Mouse (Mus musculus) frontal cortex, postnatal 36 days (tissue): ENCODE data around the gene Hoxa7.

Source experiments
- DNase-seq, 2 experiments: peaks; one replicate each; pipeline ENCODE4 v3.0.0; 2022; ENCODE audit warnings: low spot score in 2 of 2

Hoxa7 gene

GRCm38 (mm10) chr6:52239625-52240388 is 18.2 kb upstream of the Hoxa7 start:
- no peak for DNase-seq

GRCm38 (mm10) chr6:52238976-52239375 is 17.3 kb upstream of the Hoxa7 start:
- no peak for DNase-seq

- DNase-seq, result no peak
Measured at GRCm38 (mm10) chr6:52238155-52238545, 16.5 kb upstream of the Hoxa7 start.

GRCm38 (mm10) chr6:52237346-52238154 is 15.9 kb upstream of the Hoxa7 start:
- DNase-seq, result no peak

- no peak for DNase-seq
Measured at GRCm38 (mm10) chr6:52236806-52237205, 15.2 kb upstream of the Hoxa7 start.

GRCm38 (mm10) chr6:52235866-52236265 is 14.2 kb upstream of the Hoxa7 start:
- no peak for DNase-seq

GRCm38 (mm10) chr6:52235267-52235666 is 13.6 kb upstream of the Hoxa7 start:
- DNase-seq, result no peak

GRCm38 (mm10) chr6:52234428-52235140 is 12.9 kb upstream of the Hoxa7 start:
- no peak for DNase-seq

GRCm38 (mm10) chr6:52233546-52234427 is 12.1 kb upstream of the Hoxa7 start:
- no peak for DNase-seq

GRCm38 (mm10) chr6:52232984-52233545 is 11.4 kb upstream of the Hoxa7 start:
- no peak for DNase-seq

GRCm38 (mm10) chr6:52232568-52232965 is 10.9 kb upstream of the Hoxa7 start:
- DNase-seq, result no peak

- DNase-seq, result no peak
Measured at GRCm38 (mm10) chr6:52231885-52232567, 10.4 kb upstream of the Hoxa7 start.

GRCm38 (mm10) chr6:52230516-52231165 is 9.0 kb upstream of the Hoxa7 start, which contains the start of gene Hoxa9:
Gene Hoxa9 (minus strand): TSS chr6:52231089.
- DNase-seq, result no peak

- DNase-seq, result no peak
Measured at GRCm38 (mm10) chr6:52229558-52230416, 8.1 kb upstream of the Hoxa7 start.

- no peak for DNase-seq
Measured at GRCm38 (mm10) chr6:52228475-52229465, 7.1 kb upstream of the Hoxa7 start.

- no peak for DNase-seq
Measured at GRCm38 (mm10) chr6:52227470-52228222, 6.0 kb upstream of the Hoxa7 start.
